Mouse (Mus musculus) kidney, postnatal 0 days (tissue): ENCODE measurements around the gene Cela3a. TPM values are rescaled to one million over a fixed set of nuclear protein-coding genes. Genes with fewer than 3 reads are reported as not detected.
A peak's percentile ranks its signal among the peaks of the same experiment; 100 is the strongest.

Experiments used
- ATAC-seq: fragments of 200-750 bp; cut with Nextera tagmentation; replicated peaks from 2 replicates; pipeline ENCODE4 v1.8.0; 2017; ENCODE audit warnings: low read depth, moderate number of reproducible peaks, moderate TSS enrichment, moderate library complexity; ENCODE audit not compliant: low FRiP score
- DNase-seq: peaks from one replicate; pipeline ENCODE4 v3.0.0-alpha.2; 2016; ENCODE audit warnings: low spot score
- H3K27ac ChIP-seq: fragments of 300-500 bp; sonication (generic); 2 replicates; pipeline ENCODE4 v1.5.1; 2014; ENCODE audit warnings: mild to moderate bottlenecking
- H3K27me3 ChIP-seq: fragments of 300-500 bp; sonication (generic); 2 replicates; pipeline ENCODE4 v1.6.1; 2014; ENCODE audit warnings: low read length, mixed read lengths; ENCODE audit not compliant: insufficient read depth
- H3K36me3 ChIP-seq: fragments of 300-500 bp; sonication (generic); 2 replicates; pipeline ENCODE4 v1.6.1; 2014; ENCODE audit warnings: low read length, mixed read lengths; ENCODE audit not compliant: insufficient read depth
- H3K4me1 ChIP-seq: fragments of 300-500 bp; sonication (generic); replicated peaks from 2 replicates; pipeline ENCODE4 v1.6.1; 2014; ENCODE audit warnings: antibody characterized with exemption, low read length, mixed read lengths; ENCODE audit not compliant: insufficient read depth
- H3K4me2 ChIP-seq: fragments of 300-500 bp; sonication (generic); 2 replicates; pipeline ENCODE4 v1.6.1; 2014; ENCODE audit warnings: mild to moderate bottlenecking, low read length, moderate library complexity, mixed read lengths
- H3K4me3 ChIP-seq: fragments of 300-500 bp; sonication (generic); replicated peaks from 2 replicates; pipeline ENCODE4 v1.5.1; 2014; ENCODE audit warnings: low read depth, low read length
- H3K9ac ChIP-seq: fragments of 300-500 bp; sonication (generic); 2 replicates; pipeline ENCODE4 v1.6.1; 2014; ENCODE audit warnings: low read depth, low read length
- H3K9me3 ChIP-seq: fragments of 300-500 bp; sonication (generic); replicated peaks from 2 replicates; pipeline ENCODE4 v1.6.1; 2016; ENCODE audit warnings: low read length, inconsistent platforms, mixed read lengths
- CTCF ChIP-seq: IDR thresholded peaks from 2 replicates; pipeline ENCODE4 v1.5.1; 2016; ENCODE audit warnings: antibody characterized with exemption, low read depth, mild to moderate bottlenecking, moderate library complexity
- WGBS: fragments of 180-500 bp; shearing (Covaris S2); extraction: QIAGEN DNeasy Blood & Tissue Kit; methylation state at CpG from one replicate; pipeline ENCODE4 v1.1.7; 2014; 5-methylcytosine and 5-hydroxymethylcytosine counted together
- polyA plus RNA-seq: library from polyadenylated mRNA; unstranded; fragments of >200 nt; fragmentation: Nextera tagmentation; extraction: Ambion mirVana; gene quantifications from 2 replicates; pipeline ENCODE4 v1.2.1, GENCODE M21; 2015

The Cela3a gene
- polyA plus RNA-seq, 1 experiment from 2014 or later: not detected

DNA sequence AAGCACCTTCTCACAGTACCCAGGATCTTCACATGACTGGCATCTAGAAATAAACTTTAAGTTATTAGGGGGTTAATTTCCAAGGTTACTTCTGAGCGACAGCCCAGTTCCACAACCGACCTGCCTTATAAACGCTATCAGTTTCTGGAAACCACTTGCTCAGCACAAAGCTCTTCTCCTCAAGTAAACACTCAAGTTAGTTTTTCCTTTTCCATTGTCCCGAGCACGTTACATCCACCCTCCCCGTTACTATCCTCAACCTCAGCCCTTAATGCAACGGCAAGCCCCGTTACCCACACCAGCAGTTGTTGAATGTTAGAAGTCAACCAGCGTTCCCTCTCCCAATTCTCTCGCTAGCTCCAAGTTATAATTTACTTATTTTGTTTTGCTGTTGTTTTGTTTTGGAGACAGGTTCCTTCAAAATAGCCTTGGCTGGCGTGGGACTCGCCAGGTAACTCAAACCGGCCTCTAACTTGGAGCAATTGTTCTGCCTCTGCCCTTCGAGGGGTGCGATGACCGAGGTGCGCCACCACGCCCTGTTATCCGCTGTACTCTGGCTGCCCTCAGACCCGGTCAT lies 22.0 kb downstream of the Cela3a start:
- peak overlapping the region; percentile 81 for H3K9ac ChIP-seq
- peak overlapping the region; percentile 88 for H3K4me3 ChIP-seq
- H3K4me1 ChIP-seq: 0 out of 2 replicates have a peak, but pooled peaks cover 8% of the 10 kb centered on the region
- DNase-seq (no peak), ATAC-seq (no peak)
- no peaks in the 10 kb centered on the region for H3K27me3 ChIP-seq
- WGBS: under 1% methylated on average over 20 of the region's 20 CpGs
- H3K9me3 ChIP-seq: no peaks in the 10 kb centered on the region
- H3K36me3 ChIP-seq: no peaks in the 10 kb centered on the region
- 0 out of 2 replicates have a peak, but pooled peaks have one; percentile 1 for TF ChIP-seq CTCF
- peak overlapping the region; percentile 88 for H3K4me2 ChIP-seq
- peak overlapping the region; percentile 97 for H3K27ac ChIP-seq

- no peak overlapping the region for H3K9ac ChIP-seq
- WGBS: 40% methylated on average over 14 of the region's 16 CpGs
- no peaks in the 10 kb centered on the region for H3K4me1 ChIP-seq
- no peak for TF ChIP-seq CTCF
- no peaks in the 10 kb centered on the region for H3K36me3 ChIP-seq
- ATAC-seq (no peak), DNase-seq (no peak)
- H3K9me3 ChIP-seq: no peaks in the 10 kb centered on the region
- H3K4me3 ChIP-seq: no peak overlapping the region
- H3K27me3 ChIP-seq: no peaks in the 10 kb centered on the region
- no peak overlapping the region for H3K4me2 ChIP-seq
- peak overlapping the region; percentile 65 for H3K27ac ChIP-seq
Observed at GRCm38 (mm10) chr4:137380702-137381605, 28.6 kb downstream of the Cela3a start.

DNA sequence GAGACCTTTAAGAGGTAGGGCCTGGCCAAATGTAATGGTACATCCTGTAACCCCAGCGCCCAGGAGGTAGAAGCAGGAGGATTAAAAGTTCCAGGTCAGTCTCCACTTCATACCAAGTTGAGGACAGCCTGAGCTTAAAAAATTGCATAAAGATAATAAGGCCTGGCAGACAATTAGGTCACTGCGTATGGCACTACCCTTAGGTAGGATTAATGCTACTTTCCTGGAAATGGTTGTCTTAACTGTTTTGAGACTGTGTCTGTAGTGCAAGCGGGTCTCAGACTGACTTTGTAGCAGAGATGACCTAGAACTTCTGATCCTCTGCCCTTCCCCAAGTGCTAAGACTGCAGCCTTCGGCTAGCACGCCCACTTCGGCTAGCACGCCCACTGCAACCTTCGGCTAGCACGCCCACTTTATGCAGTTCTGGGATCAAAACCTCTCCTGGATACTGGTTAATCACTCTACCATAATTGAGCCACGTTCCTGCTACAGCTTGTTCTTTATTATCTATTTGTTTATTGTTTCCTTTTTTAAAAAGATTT lies 29.8 kb downstream of the Cela3a start:
- no peaks in the 10 kb centered on the region for H3K27me3 ChIP-seq
- no peak for ATAC-seq

GRCm38 (mm10) chr4:137379085-137379484 lies 30.5 kb downstream of the Cela3a start:
- no peak for TF ChIP-seq CTCF
- no peaks in the 10 kb centered on the region for H3K27me3 ChIP-seq
- H3K27ac ChIP-seq: no peak overlapping the region
- H3K9ac ChIP-seq: no peak overlapping the region
- no peak overlapping the region for H3K4me2 ChIP-seq
- H3K36me3 ChIP-seq: no peaks in the 10 kb centered on the region
- H3K4me1 ChIP-seq: 0 out of 2 replicates have a peak, but pooled peaks cover 2% of the 10 kb centered on the region
- no peaks in the 10 kb centered on the region for H3K9me3 ChIP-seq
- no peak overlapping the region for H3K4me3 ChIP-seq
- DNase-seq (no peak), ATAC-seq (no peak)
- 83% methylated on average over 3 of the region's 3 CpGs for WGBS

More for the DNA sequence above, 29.8 kb downstream of the Cela3a start:
- H3K4me3 ChIP-seq: no peak overlapping the region
- TF ChIP-seq CTCF: no peak
- no peaks in the 10 kb centered on the region for H3K9me3 ChIP-seq
- no peak for DNase-seq
- WGBS: 88% methylated on average over 10 of the region's 10 CpGs
- no peak overlapping the region for H3K4me2 ChIP-seq
- no peak overlapping the region for H3K27ac ChIP-seq
- no peaks in the 10 kb centered on the region for H3K36me3 ChIP-seq
- H3K4me1 ChIP-seq: 0 out of 2 replicates have a peak, but pooled peaks cover 2% of the 10 kb centered on the region
- H3K9ac ChIP-seq: no peak overlapping the region

DNA sequence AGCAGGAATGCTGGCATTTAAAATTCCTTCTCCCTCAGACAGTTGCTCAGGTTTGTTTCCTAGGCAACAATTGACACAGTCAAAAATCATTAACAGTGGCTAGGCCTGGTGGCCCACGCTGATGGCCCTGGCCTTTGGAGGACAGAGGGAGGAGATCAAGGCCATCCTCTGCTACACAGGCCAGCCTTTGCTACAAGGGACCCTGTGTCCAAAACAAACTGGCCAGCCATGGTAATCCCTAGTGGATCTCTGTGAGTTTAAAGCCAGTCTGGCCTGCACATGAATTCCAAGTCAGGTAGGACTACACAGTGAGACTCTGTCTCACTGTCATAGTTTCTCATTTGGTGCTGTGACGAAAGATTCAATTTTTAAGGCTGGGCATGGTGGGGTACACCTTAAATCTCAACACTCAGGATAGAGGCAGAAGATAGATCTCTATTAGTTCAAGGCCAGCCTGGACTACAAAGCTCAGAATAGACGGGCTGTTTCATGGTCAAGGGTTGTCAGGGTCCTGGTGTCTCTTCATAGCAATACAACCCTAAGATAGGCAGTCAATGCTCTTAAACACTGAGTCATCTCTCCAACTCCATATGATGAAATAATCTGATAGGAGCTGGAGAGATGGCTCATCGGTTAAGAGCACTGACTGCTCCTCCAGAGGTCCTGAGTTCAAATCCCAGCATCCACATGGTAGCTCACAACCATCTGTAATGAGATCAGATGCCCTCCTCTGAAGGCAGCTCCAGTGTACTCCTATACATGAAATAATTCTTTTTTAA lies 31.9 kb downstream of the Cela3a start:
- Histone ChIP-seq H3K4me2 (no peak overlapping the region), H3K27ac (no peak overlapping the region), H3K4me1 (0 out of 2 replicates have a peak, but pooled peaks cover 2% of the 10 kb centered on the region), H3K4me3 (no peak overlapping the region), H3K9ac (no peak overlapping the region), H3K27me3 (no peaks in the 10 kb centered on the region), H3K36me3 (no peaks in the 10 kb centered on the region), H3K9me3 (no peaks in the 10 kb centered on the region)
- ATAC-seq (no peak), DNase-seq (no peak)
- TF ChIP-seq CTCF: no peak
- WGBS: 79% methylated on average over 4 of the region's 4 CpGs

GRCm38 (mm10) chr4:137376778-137377177 lies 32.8 kb downstream of the Cela3a start:
- ATAC-seq (no peak), DNase-seq (no peak)
- H3K4me2 ChIP-seq: no peak overlapping the region
- no peaks in the 10 kb centered on the region for H3K36me3 ChIP-seq
- H3K4me3 ChIP-seq: no peak overlapping the region
- H3K9me3 ChIP-seq: no peaks in the 10 kb centered on the region
- 0 out of 2 replicates have a peak, but pooled peaks cover 2% of the 10 kb centered on the region for H3K4me1 ChIP-seq
- 62% methylated on average over 2 of the region's 2 CpGs for WGBS
- H3K27me3 ChIP-seq: no peaks in the 10 kb centered on the region
- no peak overlapping the region for H3K9ac ChIP-seq
- H3K27ac ChIP-seq: no peak overlapping the region
- 0 out of 2 replicates have a peak, but pooled peaks have one; percentile 24 for TF ChIP-seq CTCF
